Mouse (Mus musculus): ENCODE data around the gene Vmn1r62. TPM values are rescaled to one million over a fixed set of nuclear protein-coding genes. Genes with fewer than 3 reads are reported as not detected.
"Not testable (repeated sequence)": the region's sequence is repeated elsewhere in the genome, so short reads cannot be mapped to it uniquely, and the experiment has no call there.

Gene Vmn1r62
- total RNA-seq (2021), result not detected
- long read RNA-seq, experiment 1, result 0 reads
- long read RNA-seq, experiment 2, result 0 reads

- intact Hi-C loops (cut with DNase I); DNase-seq: not testable (repeated sequence)
These were observed at the start of gene Vmn1r62 for GRCm38 (mm10) chr7:5673331-5673730. Gene Vmn1r62 (plus strand): TSS chr7:5673631.

Other genes with a start within 250 kb of the Vmn1r62 start
- gene Vmn1r59, start 216.9 kb upstream of the Vmn1r62 start, total RNA-seq (2021), result not detected
- gene Vmn2r28, start 179.7 kb upstream of the Vmn1r62 start, total RNA-seq (2021), result not detected
- not detected for gene Vmn1r60, start 126.3 kb upstream of the Vmn1r62 start, total RNA-seq (2021)
- not detected for gene Vmn1r61, start 60.3 kb upstream of the Vmn1r62 start, total RNA-seq (2021)
- gene Vmn1r63, start 131.8 kb downstream of the Vmn1r62 start, total RNA-seq (2021), result not detected
- gene Vmn1r64, start 210.9 kb downstream of the Vmn1r62 start, total RNA-seq (2021), result not detected